Mouse (Mus musculus): Measurements from ENCODE around the gene Ccdc194. TPM values are rescaled to one million over a fixed set of nuclear protein-coding genes. Genes with fewer than 3 reads are reported as not detected.

The Ccdc194 gene
- 0.16 and 0.24 TPM in 2 replicates for polyA plus RNA-seq (2012; rRNA removed)

DNA sequence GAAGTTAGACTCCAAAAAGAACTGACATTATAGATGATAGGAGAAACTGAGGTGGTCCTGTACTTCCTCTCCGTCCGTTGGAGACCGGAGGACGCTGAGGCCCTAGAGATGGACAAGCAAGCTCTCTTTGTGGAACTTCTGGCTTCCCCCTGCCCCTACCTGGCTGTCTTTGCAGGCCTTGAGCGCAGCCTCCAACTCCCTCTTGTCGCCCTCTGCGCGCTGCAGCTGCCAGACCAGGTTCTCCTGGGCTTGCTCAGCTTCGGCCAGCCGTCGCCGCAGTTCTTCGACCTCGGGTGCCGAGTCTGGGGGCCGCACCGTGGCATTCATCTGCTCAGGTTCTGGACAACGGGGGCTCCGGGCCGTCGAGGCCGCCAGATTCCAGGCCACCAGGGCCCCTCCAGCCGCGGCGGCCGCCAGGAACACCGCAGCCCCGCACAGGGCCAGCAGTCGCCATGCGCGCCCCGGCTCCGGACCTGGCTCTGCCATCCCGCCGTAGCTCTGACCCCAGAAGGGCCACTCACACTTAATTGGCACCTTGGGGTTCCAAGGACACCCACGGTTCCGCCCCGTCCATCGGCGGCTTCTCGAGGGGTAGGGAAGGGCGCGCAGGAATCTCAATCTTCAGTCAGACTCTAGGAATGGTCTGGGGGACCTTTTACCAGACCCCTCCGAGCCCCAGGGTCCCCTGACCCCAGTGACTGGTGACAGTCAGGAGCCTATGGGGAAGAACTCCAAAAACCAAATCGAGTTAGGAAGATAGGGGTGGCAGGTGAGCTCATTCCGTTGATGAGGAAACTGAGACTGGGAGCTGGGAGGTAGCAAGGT is at the start of gene Ccdc194:
TSS of gene Ccdc194 (minus strand) at position 486 of the 825 bp plus-strand sequence.

GRCm38 (mm10) chr8:71568387-71568937 is 43.0 kb upstream of the Ccdc194 start, which contains the start of gene Slc27a1:
Gene Slc27a1 (plus strand): TSS chr8:71568882.

GRCm38 (mm10) chr8:71566501-71566900 is 41.0 kb upstream of the Ccdc194 start, which contains the start of gene Nxnl1:
Gene Nxnl1 (minus strand): TSS chr8:71566601.

GRCm38 (mm10) chr8:71558071-71558957 is 32.8 kb upstream of the Ccdc194 start, which contains the start of gene Tmem221:
Gene Tmem221 (minus strand): TSS chr8:71558871.

GRCm38 (mm10) chr8:71542632-71543343 is 17.3 kb upstream of the Ccdc194 start, which contains the start of gene Mvb12a:
Gene Mvb12a (plus strand): TSS chr8:71542922.

GRCm38 (mm10) chr8:71537028-71537867 is 11.7 kb upstream of the Ccdc194 start, which contains the start of gene Bst2:
Gene Bst2 (minus strand): TSS chr8:71537456.

GRCm38 (mm10) chr8:71511644-71512043 is 13.9 kb downstream of the Ccdc194 start, which contains the start of gene Plvap:
Gene Plvap (minus strand): TSS chr8:71511752.

DNA sequence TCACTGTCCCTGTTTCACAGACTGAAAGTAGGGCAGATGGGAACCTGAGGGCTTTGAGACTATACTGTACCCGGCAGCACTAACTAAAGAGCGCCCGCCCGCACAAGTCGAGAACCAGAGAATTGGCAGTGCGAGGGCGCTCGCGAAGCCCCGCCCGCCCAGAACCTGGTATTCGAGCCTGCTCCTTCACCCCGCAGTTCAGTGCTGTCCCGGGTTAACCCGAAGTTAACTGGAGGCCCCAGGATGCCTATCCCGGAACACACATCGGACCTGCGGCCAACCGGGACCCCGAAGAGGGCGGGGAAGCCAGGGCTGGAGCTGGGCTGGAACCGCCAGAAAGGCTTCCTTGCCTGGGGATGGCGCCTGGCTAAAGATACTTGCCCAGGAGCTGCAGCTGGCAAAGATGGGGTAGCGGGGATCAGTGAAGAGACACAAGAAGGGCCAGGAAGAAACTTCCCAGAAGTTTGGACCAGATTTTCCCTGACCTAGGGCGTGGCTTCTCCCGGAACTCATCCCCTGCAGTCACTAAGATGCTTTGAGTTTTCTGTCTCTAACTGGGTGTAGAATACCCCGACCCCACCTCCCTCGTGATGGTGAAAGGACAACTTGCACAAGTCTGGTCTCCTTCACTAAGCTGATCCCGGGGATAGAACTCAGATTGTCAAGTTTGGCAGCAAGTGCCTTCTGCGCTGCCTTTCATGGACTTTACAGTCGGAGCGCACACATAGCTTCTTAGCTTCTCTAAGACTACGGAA is 37.6 kb downstream of the Ccdc194 start, which contains the start of gene Gtpbp3:
TSS of gene Gtpbp3 (plus strand) at position 413 of the 755 bp plus-strand sequence.

GRCm38 (mm10) chr8:71485142-71486135 is 40.1 kb downstream of the Ccdc194 start, which contains the start of gene Ano8:
Gene Ano8 (minus strand): TSS chr8:71485963.

Other genes starting within 250 kb of the Ccdc194 start
- 58.7 and 64.8 TPM in 2 replicates for gene Use1, start 158.9 kb downstream of the Ccdc194 start, polyA plus RNA-seq (2012; rRNA removed)
- 3.7 and 3.9 TPM in 2 replicates for gene Ocel1, start 154.4 kb downstream of the Ccdc194 start, polyA plus RNA-seq (2012; rRNA removed)
- 41.6 and 43.5 TPM in 2 replicates for gene Nr2f6, start 143.8 kb downstream of the Ccdc194 start, polyA plus RNA-seq (2012; rRNA removed)
- gene Ushbp1, start 129.9 kb downstream of the Ccdc194 start, polyA plus RNA-seq (2012; rRNA removed), result 7.7 and 10.4 TPM in 2 replicates
- gene Babam1, start 128.8 kb downstream of the Ccdc194 start, polyA plus RNA-seq (2012; rRNA removed), result 52.9 and 54.8 TPM in 2 replicates
- gene Ankle1, start 119.7 kb downstream of the Ccdc194 start, polyA plus RNA-seq (2012; rRNA removed), result 20.7 and 26.6 TPM in 2 replicates
- gene Abhd8, start 62.1 kb downstream of the Ccdc194 start, polyA plus RNA-seq (2012; rRNA removed), result 5.5 and 5.9 TPM in 2 replicates
- gene Mrpl34, start 60.8 kb downstream of the Ccdc194 start, polyA plus RNA-seq (2012; rRNA removed), result 40.1 and 49.6 TPM in 2 replicates
- gene Dda1, start 56.5 kb downstream of the Ccdc194 start, polyA plus RNA-seq (2012; rRNA removed), result 20.9 and 21.3 TPM in 2 replicates
- gene Ano8, start 39.7 kb downstream of the Ccdc194 start, polyA plus RNA-seq (2012; rRNA removed), result 1.9 and 2.2 TPM in 2 replicates
- 7.7 and 9.4 TPM in 2 replicates for gene Gtpbp3, start 37.6 kb downstream of the Ccdc194 start, polyA plus RNA-seq (2012; rRNA removed)
- gene Plvap, start 14.0 kb downstream of the Ccdc194 start, polyA plus RNA-seq (2012; rRNA removed), result 22.0 and 24.1 TPM in 2 replicates
- 137 and 184 TPM in 2 replicates for gene Bst2, start 11.7 kb upstream of the Ccdc194 start, polyA plus RNA-seq (2012; rRNA removed)
- gene Mvb12a, start 17.2 kb upstream of the Ccdc194 start, polyA plus RNA-seq (2012; rRNA removed), result 46.5 and 48.2 TPM in 2 replicates
- gene Tmem221, start 33.2 kb upstream of the Ccdc194 start, polyA plus RNA-seq (2012; rRNA removed), result 0.49 and 0.64 TPM in 2 replicates
- not detected in 2 replicates for gene Nxnl1, start 40.9 kb upstream of the Ccdc194 start, polyA plus RNA-seq (2012; rRNA removed)
- 6.8 and 7.5 TPM in 2 replicates for gene Slc27a1, start 43.2 kb upstream of the Ccdc194 start, polyA plus RNA-seq (2012; rRNA removed)
- 63.9 and 74.3 TPM in 2 replicates for gene Pgls, start 66.5 kb upstream of the Ccdc194 start, polyA plus RNA-seq (2012; rRNA removed)
- gene Fam129c, start 71.9 kb upstream of the Ccdc194 start, polyA plus RNA-seq (2012; rRNA removed), result 5.4 and 6.2 TPM in 2 replicates
- gene Colgalt1, start 85.3 kb upstream of the Ccdc194 start, polyA plus RNA-seq (2012; rRNA removed), result 49.9 and 57.5 TPM in 2 replicates
- gene Unc13a, start 146.0 kb upstream of the Ccdc194 start, polyA plus RNA-seq (2012; rRNA removed), result 0.29 and 0.43 TPM in 2 replicates
- 5.2 and 6.9 TPM in 2 replicates for gene Jak3, start 150.6 kb upstream of the Ccdc194 start, polyA plus RNA-seq (2012; rRNA removed)
- 2.1 and 2.4 TPM in 2 replicates for gene Insl3, start 163.5 kb upstream of the Ccdc194 start, polyA plus RNA-seq (2012; rRNA removed)
- gene B3gnt3, start 176.1 kb upstream of the Ccdc194 start, polyA plus RNA-seq (2012; rRNA removed), result 2.1 and 2.2 TPM in 2 replicates
- gene Fcho1, start 200.0 kb upstream of the Ccdc194 start, polyA plus RNA-seq (2012; rRNA removed), result 22.6 and 26.5 TPM in 2 replicates

All from liver, embryonic 18 days (tissue).